Mouse (Mus musculus): Measurements from ENCODE around the gene Tmem183a.

Tmem183a gene

GRCm38 (mm10) chr1:134318261-134318660 is 43.5 kb downstream of the Tmem183a start:
- DNase-seq, result no peak

- no peak for DNase-seq
Observed at GRCm38 (mm10) chr1:134316361-134316760, 45.4 kb downstream of the Tmem183a start.

- no peak for DNase-seq
Observed at GRCm38 (mm10) chr1:134315181-134315580, 46.6 kb downstream of the Tmem183a start.

- DNase-seq, result no peak
Observed at GRCm38 (mm10) chr1:134311760-134312159, 50.0 kb downstream of the Tmem183a start.

GRCm38 (mm10) chr1:134310729-134311128 is 51.0 kb downstream of the Tmem183a start:
- DNase-seq, result no peak

- DNase-seq, result no peak
Observed at GRCm38 (mm10) chr1:134310291-134310690, 51.5 kb downstream of the Tmem183a start.

- DNase-seq, result no peak
Observed at GRCm38 (mm10) chr1:134307409-134307808, 54.4 kb downstream of the Tmem183a start.

GRCm38 (mm10) chr1:134304940-134305339 is 56.8 kb downstream of the Tmem183a start:
- DNase-seq, result no peak

- no peak for DNase-seq
Observed at GRCm38 (mm10) chr1:134302568-134303238, 59.1 kb downstream of the Tmem183a start.

GRCm38 (mm10) chr1:134298636-134299411 is 63.0 kb downstream of the Tmem183a start:
- peak; percentile 67 for DNase-seq

GRCm38 (mm10) chr1:134297265-134297664 is 64.5 kb downstream of the Tmem183a start:
- DNase-seq, result peak; percentile 95

Data from cerebellum, adult 11-12 months (tissue).